Mouse (Mus musculus) MEL-GATA-1-ER (cell line): ENCODE data around the gene Apaf1.
A peak's percentile ranks its signal among the peaks of the same experiment; 100 is the strongest.

Experiments
- DNase-seq: peaks from one replicate; pipeline ENCODE4 v3.0.0-alpha.2; 2012; ENCODE audit warnings: low read depth; ENCODE audit errors: extremely low read depth

Gene Apaf1

GRCm38 (mm10) chr10:91081959-91082507 is 537 bp downstream of the Apaf1 start:
- DNase-seq = peak; percentile 69

- DNase-seq = no peak
These were observed 2.0 kb downstream of the Apaf1 start for GRCm38 (mm10) chr10:91080540-91080939.

GRCm38 (mm10) chr10:91076667-91077066 is 5.9 kb downstream of the Apaf1 start:
- no peak for DNase-seq

- DNase-seq = no peak
These were observed 9.2 kb downstream of the Apaf1 start for GRCm38 (mm10) chr10:91073345-91073744.

- no peak for DNase-seq
These were observed 10.8 kb downstream of the Apaf1 start for GRCm38 (mm10) chr10:91071768-91072167.

GRCm38 (mm10) chr10:91062355-91062754 is 20.2 kb downstream of the Apaf1 start:
- DNase-seq = no peak

- DNase-seq = no peak
These were observed 21.8 kb downstream of the Apaf1 start for GRCm38 (mm10) chr10:91060742-91061141.

- DNase-seq = no peak
These were observed 29.8 kb downstream of the Apaf1 start for GRCm38 (mm10) chr10:91052734-91053133.

GRCm38 (mm10) chr10:91051156-91051555 is 31.4 kb downstream of the Apaf1 start:
- no peak for DNase-seq

- DNase-seq = no peak
These were observed 32.9 kb downstream of the Apaf1 start for GRCm38 (mm10) chr10:91049696-91050095.

- peak; percentile 28 for DNase-seq
These were observed 48.6 kb downstream of the Apaf1 start for GRCm38 (mm10) chr10:91033942-91034341.

GRCm38 (mm10) chr10:91032399-91032798 is 50.2 kb downstream of the Apaf1 start:
- DNase-seq = peak; percentile 63

GRCm38 (mm10) chr10:91031176-91031575 is 51.4 kb downstream of the Apaf1 start:
- no peak for DNase-seq

GRCm38 (mm10) chr10:91029002-91029539 is 53.5 kb downstream of the Apaf1 start:
- no peak for DNase-seq

GRCm38 (mm10) chr10:91027964-91028363 is 54.6 kb downstream of the Apaf1 start:
- no peak for DNase-seq

GRCm38 (mm10) chr10:91027468-91027867 is 55.1 kb downstream of the Apaf1 start:
- DNase-seq = no peak

- DNase-seq = no peak
These were observed 76.6 kb downstream of the Apaf1 start for GRCm38 (mm10) chr10:91005858-91006538.

GRCm38 (mm10) chr10:91001421-91001820 is 81.1 kb downstream of the Apaf1 start:
- DNase-seq = no peak

GRCm38 (mm10) chr10:90999899-91000298 is 82.7 kb downstream of the Apaf1 start:
- DNase-seq = no peak

- DNase-seq = no peak
These were observed 88.7 kb downstream of the Apaf1 start for GRCm38 (mm10) chr10:90993869-90994268.

GRCm38 (mm10) chr10:90992237-90992636 is 90.3 kb downstream of the Apaf1 start:
- no peak for DNase-seq

- no peak for DNase-seq
These were observed 92.2 kb downstream of the Apaf1 start for GRCm38 (mm10) chr10:90990340-90990739.

- DNase-seq = no peak
These were observed 99.5 kb downstream of the Apaf1 start for GRCm38 (mm10) chr10:90983046-90983445.
